Mouse (Mus musculus): Measurements from ENCODE around the gene Esp24.
"Not testable (repeated sequence)": the region's sequence is repeated elsewhere in the genome, so short reads cannot be mapped to it uniquely, and the experiment has no call there.

Gene Esp24

DNA sequence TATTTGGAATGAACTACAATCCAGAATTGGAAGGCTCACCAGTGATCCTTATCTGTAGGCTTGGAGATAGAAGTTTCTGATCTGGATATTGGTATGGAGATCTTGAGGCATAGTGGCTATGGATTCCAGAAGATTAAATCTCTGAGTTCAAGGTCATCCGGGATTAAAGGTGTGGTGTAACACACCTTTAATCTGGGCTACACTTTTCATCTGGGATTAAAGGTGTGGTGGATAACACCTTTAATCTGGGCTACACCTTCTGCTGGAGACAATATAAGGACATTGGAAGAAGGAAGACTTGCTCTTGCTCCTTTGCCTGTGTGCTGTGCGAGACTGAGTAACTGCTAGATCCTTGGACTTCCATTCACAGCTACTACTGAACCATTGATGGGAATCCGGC, at the start of gene Esp24:
TSS of gene Esp24 (plus strand) at position 301 of the 400 bp plus-strand sequence.
- not testable (repeated sequence) for DNase-seq

DNA sequence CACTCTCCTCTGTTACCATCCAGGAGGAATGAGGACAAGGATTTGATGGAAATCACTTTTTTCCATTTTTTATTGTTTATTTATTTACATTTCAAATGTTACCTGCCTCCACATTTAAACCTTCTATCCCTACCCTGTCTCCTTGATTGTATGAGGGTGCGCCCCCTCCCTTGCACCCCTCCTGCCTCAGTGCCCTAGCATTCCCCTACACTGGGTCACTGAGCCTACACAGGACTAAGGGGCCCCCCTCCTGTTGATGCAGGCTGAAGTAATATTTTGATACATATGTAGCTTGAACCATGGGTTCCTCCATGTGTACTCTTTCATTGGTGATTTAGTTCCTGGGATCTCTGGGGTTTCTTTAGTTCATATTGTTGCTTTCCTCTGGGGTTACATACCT, 26.6 kb upstream of the Esp24 start:
- DNase-seq = no peak

DNA sequence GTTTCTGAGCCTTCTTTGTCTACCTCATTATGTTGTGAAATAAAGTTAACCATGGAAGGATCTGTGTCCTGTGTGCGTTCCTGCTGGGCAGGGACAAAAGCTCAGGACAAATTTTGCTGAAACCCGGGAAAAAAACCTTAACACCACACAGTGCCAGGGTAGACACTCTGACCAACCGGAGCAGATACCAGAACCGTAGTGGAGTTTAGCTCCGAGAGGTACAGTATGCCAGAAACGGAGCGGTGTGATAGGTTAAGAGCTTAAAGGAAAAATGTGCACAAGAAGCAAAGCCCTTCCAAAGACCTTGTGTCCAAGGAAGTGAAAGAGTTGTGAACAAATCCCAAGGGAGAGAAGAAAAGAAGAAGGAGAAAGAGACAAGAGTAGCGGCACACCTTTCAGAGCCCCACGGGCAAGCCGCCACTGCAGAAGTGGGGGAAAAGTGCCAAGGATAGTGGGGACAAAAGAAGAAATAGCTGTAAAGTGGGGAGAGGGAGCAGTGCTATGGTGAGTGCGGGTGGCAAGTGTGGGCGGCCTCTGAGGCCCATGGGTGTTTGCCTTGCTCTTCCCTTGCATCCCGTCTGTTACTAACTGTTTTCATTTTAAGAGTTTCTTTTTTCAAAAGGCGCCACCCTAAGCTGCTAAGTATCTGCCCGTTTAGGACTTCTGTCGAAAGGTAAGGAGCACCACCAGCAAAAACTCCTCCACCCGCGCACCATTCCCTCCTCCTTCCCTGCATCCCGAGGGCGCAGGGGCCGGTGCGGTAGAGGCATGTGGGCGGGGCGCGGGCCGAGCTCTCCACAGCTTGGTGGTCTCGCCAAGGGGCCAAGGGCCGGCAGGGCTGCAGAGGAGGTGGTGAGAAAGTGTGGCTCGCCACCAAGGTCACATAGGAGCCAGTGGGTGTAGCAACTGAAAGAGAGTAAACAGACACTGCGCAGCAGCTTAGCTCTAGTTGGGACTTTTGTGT, 25.5 kb upstream of the Esp24 start:
- DNase-seq = no peak

DNA sequence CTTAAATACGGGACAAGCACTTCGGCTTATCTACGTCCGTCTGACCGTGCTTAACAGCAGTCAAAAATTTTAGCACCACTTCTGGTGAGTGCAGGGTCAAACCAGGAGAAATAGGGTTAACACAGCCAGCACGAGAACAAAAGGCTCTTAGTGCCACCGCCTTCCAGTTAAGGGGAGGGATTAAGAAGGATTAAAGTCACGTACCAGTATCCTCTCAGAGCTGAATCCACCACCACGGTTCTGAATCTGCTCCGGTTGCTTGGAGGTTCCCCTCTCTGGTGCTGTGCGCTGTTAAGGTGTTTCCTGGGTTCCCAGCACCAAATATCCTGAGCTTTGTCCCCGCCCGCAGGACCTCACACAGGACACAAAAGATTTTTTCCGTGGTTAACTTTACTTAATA, 19.3 kb upstream of the Esp24 start:
- no peak for DNase-seq

DNA sequence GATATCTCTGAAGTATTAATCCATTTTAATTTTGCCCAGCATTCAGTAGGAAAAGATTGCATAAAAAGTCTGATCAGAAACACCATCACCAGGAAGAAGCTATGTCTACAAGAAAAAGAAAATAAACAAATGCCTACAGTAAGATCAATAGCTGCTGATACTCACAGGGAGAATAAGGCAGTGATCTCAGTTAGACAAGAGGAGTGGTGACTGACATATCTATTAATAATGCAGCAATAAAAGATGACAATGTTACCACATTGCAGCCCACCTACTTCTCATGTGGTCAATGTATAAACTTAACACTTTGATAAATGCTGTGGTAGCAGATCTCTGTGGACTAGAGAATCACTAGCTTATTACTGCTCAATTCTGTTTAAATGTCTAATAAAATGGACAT, 6.7 kb downstream of the Esp24 start, which contains the start of gene Gm21903:
TSS of gene Gm21903 (minus strand) at position 101 of the 400 bp plus-strand sequence.
- DNase-seq = no peak

DNA sequence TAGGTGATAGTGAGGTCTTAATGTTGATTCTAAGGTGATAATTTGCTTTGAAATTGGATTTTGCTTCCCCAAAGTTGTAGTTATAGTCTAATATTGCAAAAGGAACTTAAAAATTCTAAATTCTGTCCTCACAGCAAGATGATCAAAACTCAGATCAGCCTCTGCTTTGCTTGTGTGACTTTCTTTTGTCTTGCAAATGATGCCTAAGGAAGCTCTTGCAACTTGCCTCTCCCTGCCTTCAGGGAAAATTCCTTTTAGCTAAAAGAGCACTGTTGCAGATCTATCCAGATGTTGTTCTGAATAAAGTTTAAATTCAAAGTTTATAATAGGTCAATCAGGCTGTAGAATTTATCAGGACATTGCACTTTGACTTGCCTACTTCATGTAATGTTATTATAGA, 27.1 kb downstream of the Esp24 start:
- DNase-seq = no peak

DNA sequence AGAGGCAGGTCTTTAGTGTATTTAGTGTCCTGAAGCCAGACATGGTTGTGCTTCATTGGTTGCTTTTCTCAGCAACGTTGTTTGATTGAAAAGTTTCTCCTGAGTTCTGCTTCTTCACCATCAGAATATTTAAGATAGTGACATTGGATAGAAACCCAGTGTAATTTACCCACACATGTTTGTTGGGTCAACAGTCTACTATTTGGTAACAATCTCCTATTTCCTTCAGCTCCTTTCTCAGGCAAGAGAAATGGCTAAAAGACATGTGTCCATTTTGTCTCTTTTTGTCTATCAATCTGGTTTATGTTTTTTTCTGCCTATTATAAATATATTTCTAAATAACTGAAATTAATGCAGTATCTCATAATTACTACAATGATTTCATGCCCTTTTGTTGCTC, 40.4 kb downstream of the Esp24 start, which contains the start of gene Esp23:
TSS of gene Esp23 (minus strand) at position 101 of the 400 bp plus-strand sequence.
- no peak for DNase-seq

All from thymus, adult 18-20 months (tissue).